Mouse (Mus musculus) lung, adult 2 months (tissue): ENCODE data around the gene 1700010I14Rik.

Source experiments
- CTCF ChIP-seq: fragments of 200-500 bp; IDR thresholded peaks from 2 replicates; pipeline ENCODE4 v1.5.1; 2011; ENCODE audit warnings: mild to moderate bottlenecking, low read length, control low read depth; ENCODE audit not compliant: insufficient read depth
- POLR2A ChIP-seq: fragments of 200-500 bp; IDR thresholded peaks from 2 replicates; pipeline ENCODE4 v1.6.1; 2011; ENCODE audit warnings: low read depth, mild to moderate bottlenecking, control low read depth, low read length, borderline replicate concordance; ENCODE audit errors: extremely low read depth

- TF ChIP-seq CTCF (no peak), POLR2A (no peak)
Measured at GRCm38 (mm10) chr17:8986551-8986950, 1.6 kb upstream of the 1700010I14Rik start.
